Mouse (Mus musculus) heart, embryonic 14.5 days (tissue): ENCODE data around the gene Srsf2. TPM values are rescaled to one million over a fixed set of nuclear protein-coding genes. Genes with fewer than 3 reads are reported as not detected.

ENCODE experiments used
- ATAC-seq: fragments of 200-750 bp; cut with Nextera tagmentation; 2 replicates; pipeline ENCODE4 v1.8.0; 2017; ENCODE audit warnings: low read depth, moderate TSS enrichment; ENCODE audit not compliant: insufficient number of reproducible peaks, insufficient read depth, low FRiP score
- H3K27ac ChIP-seq, 2 experiments: fragments of 200-500 bp in 1 of 2; fragments of 300-500 bp in 1 of 2; sonication (generic) in 1 of 2; replicated peaks in 1 of 2; 2 replicates each; pipeline ENCODE4 v1.5.1; 2012 to 2014; ENCODE audit warnings: low read depth in 2 of 2, low read length in 2 of 2, control low read depth in 1 of 2, mild to moderate bottlenecking in 1 of 2, mixed read lengths in 1 of 2; ENCODE audit not compliant: control insufficient read depth in 1 of 2, insufficient read depth in 1 of 2
- H3K27me3 ChIP-seq: fragments of 300-500 bp; sonication (generic); 2 replicates; pipeline ENCODE4 v1.6.1; 2014; ENCODE audit warnings: mild to moderate bottlenecking, low read length, control low read depth; ENCODE audit not compliant: control insufficient read depth, insufficient read depth
- H3K36me3 ChIP-seq: fragments of 300-500 bp; sonication (generic); 2 replicates; pipeline ENCODE4 v1.6.1; 2014; ENCODE audit warnings: mild to moderate bottlenecking, control low read depth, low read length, mixed read lengths; ENCODE audit not compliant: control insufficient read depth, insufficient read depth
- H3K4me1 ChIP-seq, 2 experiments: fragments of 200-500 bp in 1 of 2; fragments of 300-500 bp in 1 of 2; sonication (generic) in 1 of 2; 2 replicates each; pipeline ENCODE4 v1.6.1; 2012 to 2014; ENCODE audit warnings: low read length in 2 of 2, control low read depth in 1 of 2, mixed read lengths in 1 of 2; ENCODE audit not compliant: control insufficient read depth in 2 of 2, insufficient read depth in 2 of 2
- H3K4me2 ChIP-seq: fragments of 300-500 bp; sonication (generic); 2 replicates; pipeline ENCODE4 v1.6.1; 2014; ENCODE audit warnings: mild to moderate bottlenecking, low read length
- H3K4me3 ChIP-seq, 2 experiments: fragments of 200-500 bp in 1 of 2; fragments of 300-500 bp in 1 of 2; sonication (generic) in 1 of 2; 2 replicates each; pipeline ENCODE4 v1.5.1; 2012 to 2014; ENCODE audit warnings: low read length in 2 of 2, mild to moderate bottlenecking in 2 of 2, control low read depth in 1 of 2, low read depth in 1 of 2, moderate library complexity in 1 of 2; ENCODE audit not compliant: control insufficient read depth in 1 of 2, insufficient read depth in 1 of 2
- H3K9ac ChIP-seq: fragments of 300-500 bp; sonication (generic); 2 replicates; pipeline ENCODE4 v1.6.1; 2014; ENCODE audit warnings: mild to moderate bottlenecking, low read length
- H3K9me3 ChIP-seq: fragments of 300-500 bp; sonication (generic); 2 replicates; pipeline ENCODE4 v1.6.1; 2016; ENCODE audit warnings: low read length, control low read depth; ENCODE audit not compliant: control insufficient read depth
- WGBS: fragments of 180-500 bp; shearing (Covaris S2); extraction: QIAGEN DNeasy Blood & Tissue Kit; methylation state at CpG from one replicate; pipeline ENCODE4 v1.1.7; 2014; 5-methylcytosine and 5-hydroxymethylcytosine counted together
- polyA plus RNA-seq: library from polyadenylated mRNA; unstranded; fragments of >200 nt; fragmentation: Nextera tagmentation; extraction: Ambion mirVana; gene quantifications from 2 replicates; pipeline ENCODE4 v1.2.1, GENCODE M21; 2014

The Srsf2 gene
- polyA plus RNA-seq, 1 experiment from 2014 or later = 569 TPM

GRCm38 (mm10) chr11:116884061-116884460 lies 31.2 kb upstream of the Srsf2 start:
- peaks cover 9% of the 10 kb centered on the region; the same call in 1 of the 2 replicates for H3K27me3 ChIP-seq
- H3K27ac ChIP-seq = no peak overlapping the region
- peaks cover 0 to 5% of the 10 kb centered on the region in 2 experiments; a peak in 2 of 4 replicates for H3K4me1 ChIP-seq
- no peak for ATAC-seq
- H3K4me3 ChIP-seq = no peak overlapping the region
- no peaks in the 10 kb centered on the region for H3K36me3 ChIP-seq
- H3K4me2 ChIP-seq = no peak overlapping the region
- no peak overlapping the region for H3K9ac ChIP-seq
- no peaks in the 10 kb centered on the region for H3K9me3 ChIP-seq
- 78% methylated on average over 6 of the region's 6 CpGs for WGBS

- WGBS = 78% methylated on average over 10 of the region's 10 CpGs
- ATAC-seq = no peak
Measured at GRCm38 (mm10) chr11:116882446-116882845, 29.6 kb upstream of the Srsf2 start.

GRCm38 (mm10) chr11:116881440-116881839 lies 28.5 kb upstream of the Srsf2 start:
- Histone ChIP-seq H3K9me3 (no peaks in the 10 kb centered on the region), H3K36me3 (no peaks in the 10 kb centered on the region), H3K9ac (no peak overlapping the region), H3K27me3 (peaks cover under 1% of the 10 kb centered on the region; the same call in 1 of the 2 replicates), H3K4me1 (peaks cover 0 to 5% of the 10 kb centered on the region in 2 experiments; a peak in 2 of 4 replicates), H3K4me3 (no peak overlapping the region), H3K4me2 (no peak overlapping the region), H3K27ac (no peak overlapping the region)
- ATAC-seq = no peak
- 80% methylated on average over 5 of the region's 5 CpGs for whole genome bisulfite sequencing

More at GRCm38 (mm10) chr11:116882446-116882845, 29.6 kb upstream of the Srsf2 start:
- H3K27ac ChIP-seq = no peak overlapping the region
- peaks cover 0 to 5% of the 10 kb centered on the region in 2 experiments; a peak in 2 of 4 replicates for H3K4me1 ChIP-seq
- no peaks in the 10 kb centered on the region for H3K36me3 ChIP-seq
- peaks cover 9% of the 10 kb centered on the region; the same call in 1 of the 2 replicates for H3K27me3 ChIP-seq
- no peak overlapping the region for H3K4me3 ChIP-seq
- H3K9me3 ChIP-seq = no peaks in the 10 kb centered on the region
- no peak overlapping the region for H3K9ac ChIP-seq
- no peak overlapping the region for H3K4me2 ChIP-seq

GRCm38 (mm10) chr11:116880839-116881238 lies 27.9 kb upstream of the Srsf2 start:
- H3K9me3 ChIP-seq = no peaks in the 10 kb centered on the region
- no peak overlapping the region for H3K9ac ChIP-seq
- H3K4me1 ChIP-seq = peaks cover 0 to 5% of the 10 kb centered on the region in 2 experiments; a peak in 2 of 4 replicates
- no peaks in the 10 kb centered on the region for H3K36me3 ChIP-seq
- no peak for ATAC-seq
- WGBS = 76% methylated on average over 7 of the region's 7 CpGs
- no peak overlapping the region for H3K4me2 ChIP-seq
- H3K4me3 ChIP-seq = no peak overlapping the region
- H3K27me3 ChIP-seq = no peaks in the 10 kb centered on the region
- H3K27ac ChIP-seq = no peak overlapping the region

GRCm38 (mm10) chr11:116878454-116878853 lies 25.6 kb upstream of the Srsf2 start:
- H3K4me2 ChIP-seq = no peak overlapping the region
- H3K9ac ChIP-seq = no peak overlapping the region
- H3K4me1 ChIP-seq = no peaks in the 10 kb centered on the region
- no peak overlapping the region for H3K27ac ChIP-seq
- no peaks in the 10 kb centered on the region for H3K9me3 ChIP-seq
- ATAC-seq = no peak
- H3K4me3 ChIP-seq = no peak overlapping the region
- 87% methylated on average over 8 of the region's 8 CpGs for WGBS
- no peaks in the 10 kb centered on the region for H3K27me3 ChIP-seq
- peaks cover 18% of the 10 kb centered on the region for H3K36me3 ChIP-seq

- Histone ChIP-seq H3K27me3 (no peaks in the 10 kb centered on the region), H3K27ac (no peak overlapping the region), H3K4me3 (no peak overlapping the region), H3K4me2 (no peak overlapping the region), H3K9ac (no peak overlapping the region), H3K4me1 (peaks cover 0 to 2% of the 10 kb centered on the region in 2 experiments; a peak in 1 of 4 replicates), H3K9me3 (no peaks in the 10 kb centered on the region), H3K36me3 (peaks cover 55% of the 10 kb centered on the region)
- 93% methylated on average over 20 of the region's 20 CpGs for WGBS
- ATAC-seq = no peak
Measured at GRCm38 (mm10) chr11:116873987-116874386, 21.1 kb upstream of the Srsf2 start.

GRCm38 (mm10) chr11:116871538-116871937 lies 18.6 kb upstream of the Srsf2 start:
- Histone ChIP-seq H3K9ac (no peak overlapping the region), H3K27ac (no peak overlapping the region), H3K36me3 (peaks cover 67% of the 10 kb centered on the region), H3K9me3 (no peaks in the 10 kb centered on the region), H3K4me2 (no peak overlapping the region), H3K4me3 (no peak overlapping the region), H3K27me3 (no peaks in the 10 kb centered on the region), H3K4me1 (peaks cover 2 to 6% of the 10 kb centered on the region in 2 experiments; a peak in 1 of 4 replicates)
- no peak for ATAC-seq
- WGBS = 88% methylated on average over 9 of the region's 9 CpGs

- no peak overlapping the region for H3K27ac ChIP-seq
- peaks cover 2 to 11% of the 10 kb centered on the region in 2 experiments; a peak in 3 of 4 replicates for H3K4me1 ChIP-seq
- H3K27me3 ChIP-seq = no peaks in the 10 kb centered on the region
- no peak overlapping the region for H3K4me3 ChIP-seq
- H3K4me2 ChIP-seq = no peak overlapping the region
- H3K36me3 ChIP-seq = peaks cover 79% of the 10 kb centered on the region
- no peak overlapping the region for H3K9ac ChIP-seq
- 80% methylated on average over 4 of the region's 4 CpGs for WGBS
- no peaks in the 10 kb centered on the region for H3K9me3 ChIP-seq
- ATAC-seq = no peak
Measured at GRCm38 (mm10) chr11:116869641-116870040, 16.7 kb upstream of the Srsf2 start.
